Mouse (Mus musculus): ENCODE measurements around the gene Serpina3k. TPM values are rescaled to one million over a fixed set of nuclear protein-coding genes. Genes with fewer than 3 reads are reported as not detected.
"Not testable (repeated sequence)": the region's sequence is repeated elsewhere in the genome, so short reads cannot be mapped to it uniquely, and the experiment has no call there.

Serpina3k gene
- polyA plus RNA-seq, 1 experiment, result not detected

- DNase-seq (ENCODE audit: low read depth), result no peak
- no peak for TF ChIP-seq POLR2A (IDR thresholded peaks at IDR 0.05; ENCODE audit: borderline replicate concordance, extremely low read depth, insufficient read depth, insufficient read length, poor library complexity, severe bottlenecking)
- no peak for TF ChIP-seq CTCF (IDR thresholded peaks at IDR 0.05; ENCODE audit: borderline replicate concordance, extremely low read depth, insufficient read depth, insufficient read length)
Observed at GRCm38 (mm10) chr12:104347091-104347490, 8.8 kb downstream of the Serpina3k start.

- DNase-seq (ENCODE audit: low read depth), result peak; percentile 2
Observed at GRCm38 (mm10) chr12:104351812-104352211, 13.5 kb downstream of the Serpina3k start.

- no peak for DNase-seq (ENCODE audit: low read depth)
- TF ChIP-seq POLR2A (IDR thresholded peaks at IDR 0.05; ENCODE audit: borderline replicate concordance, extremely low read depth, insufficient read depth, insufficient read length, poor library complexity, severe bottlenecking) (no peak), CTCF (IDR thresholded peaks at IDR 0.05; ENCODE audit: borderline replicate concordance, extremely low read depth, insufficient read depth, insufficient read length) (no peak)
Observed at GRCm38 (mm10) chr12:104356006-104356405, 17.7 kb downstream of the Serpina3k start.

- DNase-seq (ENCODE audit: low read depth), result no peak
- TF ChIP-seq POLR2A (IDR thresholded peaks at IDR 0.05; ENCODE audit: borderline replicate concordance, extremely low read depth, insufficient read depth, insufficient read length, poor library complexity, severe bottlenecking), result no peak
- no peak for TF ChIP-seq CTCF (IDR thresholded peaks at IDR 0.05; ENCODE audit: borderline replicate concordance, extremely low read depth, insufficient read depth, insufficient read length)
Observed at GRCm38 (mm10) chr12:104369986-104370385, 31.7 kb downstream of the Serpina3k start.

GRCm38 (mm10) chr12:104377179-104377578 is 38.9 kb downstream of the Serpina3k start:
- DNase-seq (ENCODE audit: low read depth), result not testable (repeated sequence)

- not testable (repeated sequence) for DNase-seq (ENCODE audit: low read depth)
Observed at GRCm38 (mm10) chr12:104378351-104378750, 40.1 kb downstream of the Serpina3k start.

DNA sequence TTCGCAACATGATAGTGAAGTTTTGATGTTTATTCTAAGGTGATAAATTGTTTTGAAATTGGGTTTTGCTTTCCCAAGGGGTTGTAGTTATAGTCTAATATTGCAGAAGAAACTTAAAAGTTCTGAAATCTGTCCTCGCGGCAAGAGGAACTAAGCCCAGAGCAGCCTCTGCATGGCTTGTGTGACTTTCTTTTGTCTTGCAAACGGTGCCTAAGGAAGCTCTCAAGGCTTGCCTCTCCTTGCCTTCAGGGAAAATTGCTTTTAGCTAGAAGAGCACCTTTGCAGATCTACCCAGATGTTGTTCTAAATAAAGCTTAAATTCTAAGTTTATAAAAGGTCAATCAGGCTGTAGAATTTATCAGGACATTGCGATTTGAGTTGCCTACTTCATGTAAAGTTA is 40.5 kb downstream of the Serpina3k start:
- not testable (repeated sequence) for DNase-seq (ENCODE audit: low read depth)

GRCm38 (mm10) chr12:104379856-104380255 is 41.6 kb downstream of the Serpina3k start:
- TF ChIP-seq CTCF (IDR thresholded peaks at IDR 0.05; ENCODE audit: borderline replicate concordance, extremely low read depth, insufficient read depth, insufficient read length) (no peak), POLR2A (IDR thresholded peaks at IDR 0.05; ENCODE audit: borderline replicate concordance, extremely low read depth, insufficient read depth, insufficient read length, poor library complexity, severe bottlenecking) (no peak)
- DNase-seq (ENCODE audit: low read depth), result no peak

- not testable (repeated sequence) for DNase-seq (ENCODE audit: low read depth)
Observed at GRCm38 (mm10) chr12:104381071-104381604, 42.9 kb downstream of the Serpina3k start.

- DNase-seq (ENCODE audit: low read depth), result not testable (repeated sequence)
Observed at GRCm38 (mm10) chr12:104385987-104386386, 47.7 kb downstream of the Serpina3k start.

GRCm38 (mm10) chr12:104386878-104387277 is 48.6 kb downstream of the Serpina3k start:
- not testable (repeated sequence) for DNase-seq (ENCODE audit: low read depth)

DNA sequence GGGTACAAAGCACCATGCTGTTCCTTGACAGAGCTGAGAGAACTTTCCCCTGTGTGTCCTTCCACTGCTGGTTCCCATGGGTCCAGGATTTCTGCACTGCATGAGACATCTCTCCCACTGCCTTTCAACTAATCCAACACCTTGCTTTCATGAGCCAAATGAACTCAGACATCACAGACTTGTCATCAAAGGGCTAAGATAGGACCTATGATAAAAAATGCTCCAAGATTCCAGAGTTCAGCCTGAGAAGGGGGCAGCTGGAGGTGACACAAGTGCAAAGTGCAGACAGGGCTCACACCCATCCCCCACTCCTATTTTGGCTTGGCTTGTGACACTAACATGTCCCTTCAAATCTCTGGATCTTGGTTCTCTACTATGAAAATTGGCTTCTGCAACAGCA is 50.2 kb downstream of the Serpina3k start:
- no peak for DNase-seq (ENCODE audit: low read depth)
- TF ChIP-seq POLR2A (IDR thresholded peaks at IDR 0.05; ENCODE audit: borderline replicate concordance, extremely low read depth, insufficient read depth, insufficient read length, poor library complexity, severe bottlenecking) (no peak), CTCF (IDR thresholded peaks at IDR 0.05; ENCODE audit: borderline replicate concordance, extremely low read depth, insufficient read depth, insufficient read length) (no peak)

- not testable (repeated sequence) for DNase-seq (ENCODE audit: low read depth)
Observed at GRCm38 (mm10) chr12:104391057-104391456, 52.8 kb downstream of the Serpina3k start.

Other genes with a start within 250 kb of the Serpina3k start
- not detected in 2 replicates for gene Serpina5, start 237.4 kb upstream of the Serpina3k start, polyA plus RNA-seq (2012; rRNA removed)
- gene Serpina3a, start 225.8 kb upstream of the Serpina3k start, polyA plus RNA-seq (2012; rRNA removed), result not detected in 2 replicates
- gene Serpina3b, start 210.5 kb upstream of the Serpina3k start, polyA plus RNA-seq (2012; rRNA removed), result not detected in 2 replicates
- gene Serpina3c, start 184.6 kb upstream of the Serpina3k start, polyA plus RNA-seq (2012; rRNA removed), result not detected in 2 replicates
- 0.10 and 0.15 TPM in 2 replicates for gene Serpina3f, start 123.9 kb upstream of the Serpina3k start, polyA plus RNA-seq (2012; rRNA removed)
- 0.33 and 0.57 TPM in 2 replicates for gene Serpina3g, start 102.2 kb upstream of the Serpina3k start, polyA plus RNA-seq (2012; rRNA removed)
- gene Serpina3i, start 75.4 kb upstream of the Serpina3k start, polyA plus RNA-seq (2012; rRNA removed), result 0.05 and 0.07 TPM in 2 replicates
- gene Serpina3j, start 23.9 kb upstream of the Serpina3k start, polyA plus RNA-seq (2012; rRNA removed), result not detected in 2 replicates
- gene Serpina3m, start within 50 bp of the Serpina3k start, polyA plus RNA-seq (2012; rRNA removed), result not detected in 2 replicates
- gene Serpina3n, start 68.2 kb downstream of the Serpina3k start, polyA plus RNA-seq (2012; rRNA removed), result 0.37 and 0.72 TPM in 2 replicates
- 0.56 and 1.0 TPM in 2 replicates for gene Gsc, start 134.8 kb downstream of the Serpina3k start, polyA plus RNA-seq (2012; rRNA removed)